Mouse (Mus musculus) intestine, postnatal 0 days (tissue): ENCODE measurements at regions not wholly inside any gene's neighbourhood (a gene's known extent, or its start where the extent isn't known, plus 50 kb on each side); places are given as distances from the start of the nearest gene placed in this dataset.

ENCODE experiments used
- ATAC-seq: fragments of 200-750 bp; cut with Nextera tagmentation; 2 replicates; pipeline ENCODE4 v1.8.0; 2017; ENCODE audit warnings: mild to moderate bottlenecking, moderate TSS enrichment, moderate library complexity
- H3K27ac ChIP-seq: fragments of 300-500 bp; sonication (generic); 2 replicates; pipeline ENCODE4 v1.5.1; 2014; ENCODE audit warnings: mild to moderate bottlenecking, low read depth, low read length, moderate library complexity
- H3K27me3 ChIP-seq: fragments of 300-500 bp; sonication (generic); replicated peaks from 2 replicates; pipeline ENCODE4 v1.6.1; 2014; ENCODE audit warnings: low read length, mixed read lengths; ENCODE audit not compliant: control insufficient read depth, insufficient read depth
- H3K36me3 ChIP-seq: fragments of 300-500 bp; sonication (generic); 2 replicates; pipeline ENCODE4 v1.6.1; 2014; ENCODE audit warnings: mild to moderate bottlenecking, moderate library complexity; ENCODE audit not compliant: control insufficient read depth, insufficient read depth
- H3K4me1 ChIP-seq: fragments of 300-500 bp; sonication (generic); replicated peaks from 2 replicates; pipeline ENCODE4 v1.6.1; 2014; ENCODE audit warnings: antibody characterized with exemption, low read length, mixed read lengths; ENCODE audit not compliant: control insufficient read depth, insufficient read depth
- H3K4me2 ChIP-seq: fragments of 300-500 bp; sonication (generic); replicated peaks from 2 replicates; pipeline ENCODE4 v1.6.1; 2014; ENCODE audit warnings: low read depth, mild to moderate bottlenecking, moderate library complexity
- H3K4me3 ChIP-seq: fragments of 300-500 bp; sonication (generic); 2 replicates; pipeline ENCODE4 v1.5.1; 2014; ENCODE audit warnings: low read depth, low read length
- H3K9ac ChIP-seq: fragments of 300-500 bp; sonication (generic); 2 replicates; pipeline ENCODE4 v1.6.1; 2014; ENCODE audit warnings: mild to moderate bottlenecking, low read depth, low read length
- H3K9me3 ChIP-seq: fragments of 300-500 bp; sonication (generic); 2 replicates; pipeline ENCODE4 v1.6.1; 2016; ENCODE audit warnings: mixed run types; ENCODE audit not compliant: control insufficient read depth
- CTCF ChIP-seq: sonication (generic); IDR thresholded peaks from 2 replicates; pipeline ENCODE4 v1.5.1; 2016; ENCODE audit warnings: low read depth, mild to moderate bottlenecking, control low read depth, antibody characterized with exemption, moderate library complexity
- WGBS: fragments of 180-500 bp; shearing (Covaris S2); extraction: QIAGEN DNeasy Blood & Tissue Kit; methylation state at CpG from one replicate; pipeline ENCODE4 v1.1.7; 2014; 5-methylcytosine and 5-hydroxymethylcytosine counted together

DNA sequence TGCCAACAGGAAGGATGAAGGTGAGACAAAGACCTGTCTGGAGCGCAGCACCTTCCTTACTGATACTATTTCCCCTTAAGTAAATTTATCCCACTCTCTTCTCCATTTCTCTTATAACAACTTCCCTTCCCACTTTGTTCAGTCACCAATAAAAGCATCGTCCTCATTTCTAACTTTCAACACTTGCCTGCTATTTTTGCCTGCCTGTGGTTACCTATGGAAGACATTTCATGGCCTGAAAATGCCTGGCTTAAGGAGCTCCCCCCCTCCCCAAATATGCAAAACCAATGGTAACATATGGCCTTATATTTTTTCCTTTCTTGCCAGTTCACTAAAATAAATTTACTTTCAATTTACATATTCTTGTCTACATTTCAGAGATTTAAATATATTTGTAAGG, 271.0 kb upstream of the Cxxc4 start:
- no peak for TF ChIP-seq CTCF
- H3K9me3 ChIP-seq = no peaks in the 10 kb centered on the region
- no peaks in the 10 kb centered on the region for H3K36me3 ChIP-seq
- no peak overlapping the region for H3K9ac ChIP-seq
- no peaks in the 10 kb centered on the region for H3K4me1 ChIP-seq
- no peak overlapping the region for H3K27ac ChIP-seq
- 80% methylated on average over 2 of the region's 2 CpGs for WGBS
- no peak overlapping the region for H3K4me3 ChIP-seq
- no peak for ATAC-seq
- no peak overlapping the region for H3K4me2 ChIP-seq
- H3K27me3 ChIP-seq = no peaks in the 10 kb centered on the region

DNA sequence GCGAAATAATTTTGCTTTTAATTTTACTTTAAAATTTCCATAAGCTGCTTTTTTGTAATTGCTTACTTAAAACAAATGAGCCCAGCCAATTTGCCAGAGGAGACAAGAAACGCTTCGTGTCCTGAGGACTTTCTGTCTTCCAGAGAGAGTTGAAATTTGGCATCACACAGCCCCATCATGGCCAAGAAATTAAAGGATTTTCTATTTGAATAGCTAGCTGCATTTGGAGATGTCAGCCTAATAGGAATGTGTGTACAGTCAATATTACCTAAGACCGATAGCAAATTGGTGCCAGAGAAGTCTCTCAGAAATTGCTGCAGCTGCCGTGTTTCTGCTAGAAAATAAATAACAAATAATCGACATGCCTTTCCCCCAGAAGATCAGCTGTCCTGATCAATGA, 268.1 kb upstream of the Cxxc4 start:
- Histone ChIP-seq H3K4me3 (no peak overlapping the region), H3K27me3 (no peaks in the 10 kb centered on the region)
- TF ChIP-seq CTCF = no peak

GRCm38 (mm10) chr3:133972774-133973173, 263.5 kb upstream of the Cxxc4 start:
- H3K4me2 ChIP-seq = no peak overlapping the region
- H3K27me3 ChIP-seq = no peaks in the 10 kb centered on the region
- no peak overlapping the region for H3K27ac ChIP-seq
- no peak overlapping the region for H3K9ac ChIP-seq
- no peaks in the 10 kb centered on the region for H3K9me3 ChIP-seq
- TF ChIP-seq CTCF = no peak
- H3K4me1 ChIP-seq = no peaks in the 10 kb centered on the region
- H3K36me3 ChIP-seq = no peaks in the 10 kb centered on the region
- no peak for ATAC-seq
- WGBS = 68% methylated on average over 2 of the region's 2 CpGs
- no peak overlapping the region for H3K4me3 ChIP-seq

More for the DNA sequence above, 268.1 kb upstream of the Cxxc4 start:
- ATAC-seq = no peak
- 70% methylated on average over 6 of the region's 6 CpGs for WGBS
- Histone ChIP-seq H3K27ac (no peak overlapping the region), H3K9me3 (no peaks in the 10 kb centered on the region), H3K36me3 (no peaks in the 10 kb centered on the region), H3K4me2 (no peak overlapping the region), H3K4me1 (no peaks in the 10 kb centered on the region), H3K9ac (no peak overlapping the region)

- no peaks in the 10 kb centered on the region for H3K4me1 ChIP-seq
- 90% methylated on average over 2 of the region's 2 CpGs for WGBS
- no peak overlapping the region for H3K4me3 ChIP-seq
- H3K4me2 ChIP-seq = no peak overlapping the region
- TF ChIP-seq CTCF = no peak
- H3K36me3 ChIP-seq = no peaks in the 10 kb centered on the region
- H3K27me3 ChIP-seq = no peaks in the 10 kb centered on the region
- ATAC-seq = no peak
- no peaks in the 10 kb centered on the region for H3K9me3 ChIP-seq
- H3K27ac ChIP-seq = no peak overlapping the region
- H3K9ac ChIP-seq = no peak overlapping the region
Measured at GRCm38 (mm10) chr3:133987681-133988080, 248.6 kb upstream of the Cxxc4 start.

DNA sequence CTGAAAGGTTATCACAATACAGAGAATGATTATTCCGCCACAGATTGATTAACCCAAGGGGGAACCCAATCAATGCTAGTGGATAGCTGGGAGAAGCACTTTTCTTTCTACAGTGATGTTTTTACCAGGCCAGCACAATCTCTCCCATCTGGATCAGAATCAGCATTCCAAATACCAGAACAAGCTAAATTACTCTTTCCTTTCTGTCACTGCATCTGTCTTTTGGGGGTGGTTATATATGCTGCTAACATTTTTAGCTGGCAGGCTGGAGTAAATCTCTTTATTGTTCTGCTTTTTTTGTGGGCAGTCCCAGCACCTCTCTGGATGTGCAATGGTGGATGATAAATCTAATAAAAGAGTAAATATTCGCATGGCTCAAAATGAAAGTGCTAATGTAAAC, 242.3 kb upstream of the Cxxc4 start:
- WGBS = 60% methylated on average over 2 of the region's 2 CpGs
- Histone ChIP-seq H3K36me3 (no peaks in the 10 kb centered on the region), H3K4me2 (no peak overlapping the region), H3K9ac (no peak overlapping the region), H3K4me1 (no peaks in the 10 kb centered on the region), H3K27ac (no peak overlapping the region), H3K27me3 (no peaks in the 10 kb centered on the region), H3K9me3 (no peaks in the 10 kb centered on the region), H3K4me3 (no peak overlapping the region)
- no peak for TF ChIP-seq CTCF
- no peak for ATAC-seq

GRCm38 (mm10) chr3:133999965-134000364, 236.3 kb upstream of the Cxxc4 start:
- no peak for TF ChIP-seq CTCF
- H3K4me1 ChIP-seq = no peaks in the 10 kb centered on the region
- H3K27me3 ChIP-seq = no peaks in the 10 kb centered on the region
- H3K9me3 ChIP-seq = no peaks in the 10 kb centered on the region
- ATAC-seq = no peak
- no peak overlapping the region for H3K4me3 ChIP-seq
- H3K4me2 ChIP-seq = no peak overlapping the region
- H3K36me3 ChIP-seq = no peaks in the 10 kb centered on the region
- no peak overlapping the region for H3K9ac ChIP-seq
- 89% methylated on average over 8 of the region's 8 CpGs for WGBS
- no peak overlapping the region for H3K27ac ChIP-seq

GRCm38 (mm10) chr3:134000595-134000994, 235.7 kb upstream of the Cxxc4 start:
- H3K4me2 ChIP-seq = no peak overlapping the region
- H3K9ac ChIP-seq = no peak overlapping the region
- no peaks in the 10 kb centered on the region for H3K36me3 ChIP-seq
- no peaks in the 10 kb centered on the region for H3K4me1 ChIP-seq
- whole genome bisulfite sequencing = 45% methylated on average over 1 of the region's 1 CpGs
- ATAC-seq = no peak
- TF ChIP-seq CTCF = no peak
- no peak overlapping the region for H3K27ac ChIP-seq
- H3K9me3 ChIP-seq = no peaks in the 10 kb centered on the region
- no peak overlapping the region for H3K4me3 ChIP-seq
- H3K27me3 ChIP-seq = no peaks in the 10 kb centered on the region
